Mouse (Mus musculus): ENCODE measurements around the gene Set.
A peak's percentile ranks its signal among the peaks of the same experiment; 100 is the strongest.
"Not testable (repeated sequence)": the region's sequence is repeated elsewhere in the genome, so short reads cannot be mapped to it uniquely, and the experiment has no call there.

Set gene

GRCm38 (mm10) chr2:30057223-30057904 is at the start of gene Set:
Set (plus strand) TSS chr2:30057378.
- no peak for DNase-seq (ENCODE audit: low read depth, low spot score)

- DNase-seq (ENCODE audit: low read depth, low spot score): no peak
Observed at GRCm38 (mm10) chr2:30009101-30009500, 48.1 kb upstream of the Set start.

- no peak for DNase-seq (ENCODE audit: low read depth, low spot score)
Observed at GRCm38 (mm10) chr2:30010840-30011281, 46.3 kb upstream of the Set start.

GRCm38 (mm10) chr2:30014326-30014966 is 42.7 kb upstream of the Set start:
- no peak for DNase-seq (ENCODE audit: low read depth, low spot score)

- DNase-seq (ENCODE audit: low read depth, low spot score): no peak
Observed at GRCm38 (mm10) chr2:30025454-30025853, 31.7 kb upstream of the Set start.

GRCm38 (mm10) chr2:30026997-30027396 is 30.2 kb upstream of the Set start:
- no peak for DNase-seq (ENCODE audit: low read depth, low spot score)

GRCm38 (mm10) chr2:30032244-30032846 is 24.8 kb upstream of the Set start:
- no peak for DNase-seq (ENCODE audit: low read depth, low spot score)

- no peak for DNase-seq (ENCODE audit: low read depth, low spot score)
Observed at GRCm38 (mm10) chr2:30032957-30033356, 24.2 kb upstream of the Set start.

- DNase-seq (ENCODE audit: low read depth, low spot score): no peak
Observed at GRCm38 (mm10) chr2:30037762-30038161, 19.4 kb upstream of the Set start.

GRCm38 (mm10) chr2:30038370-30038769 is 18.8 kb upstream of the Set start:
- no peak for DNase-seq (ENCODE audit: low read depth, low spot score)

- DNase-seq (ENCODE audit: low read depth, low spot score): no peak
Observed at GRCm38 (mm10) chr2:30039687-30040086, 17.5 kb upstream of the Set start.

GRCm38 (mm10) chr2:30042445-30042844 is 14.7 kb upstream of the Set start:
- no peak for DNase-seq (ENCODE audit: low read depth, low spot score)

GRCm38 (mm10) chr2:30044550-30044949 is 12.6 kb upstream of the Set start:
- DNase-seq (ENCODE audit: low read depth, low spot score): no peak

- no peak for DNase-seq (ENCODE audit: low read depth, low spot score)
Observed at GRCm38 (mm10) chr2:30047127-30047526, 10.1 kb upstream of the Set start.

- DNase-seq (ENCODE audit: low read depth, low spot score): no peak
Observed at GRCm38 (mm10) chr2:30048101-30048501, 9.1 kb upstream of the Set start.

- DNase-seq (ENCODE audit: low read depth, low spot score): peak; percentile 92
Observed at GRCm38 (mm10) chr2:30048699-30049388, 8.3 kb upstream of the Set start, which contains the start of gene Wdr34. Wdr34 (minus strand) TSS chr2:30048881.

- no peak for DNase-seq (ENCODE audit: low read depth, low spot score)
Observed at GRCm38 (mm10) chr2:30049831-30050230, 7.3 kb upstream of the Set start.

GRCm38 (mm10) chr2:30051992-30052761 is 5.0 kb upstream of the Set start:
- DNase-seq (ENCODE audit: low read depth, low spot score): no peak

GRCm38 (mm10) chr2:30055310-30055709 is 1.9 kb upstream of the Set start:
- DNase-seq (ENCODE audit: low read depth, low spot score): not testable (repeated sequence)

GRCm38 (mm10) chr2:30056736-30057135 is 442 bp upstream of the Set start:
- DNase-seq (ENCODE audit: low read depth, low spot score): no peak

GRCm38 (mm10) chr2:30058418-30058817 is 1.2 kb downstream of the Set start:
- no peak for DNase-seq (ENCODE audit: low read depth, low spot score)

Measured in brain, embryonic 18.5 days (tissue).